Mouse (Mus musculus) layer of hippocampus, adult 2 months (tissue): ENCODE measurements around the gene Mea1. TPM values are rescaled to one million over a fixed set of nuclear protein-coding genes. Genes with fewer than 3 reads are reported as not detected.
A peak's percentile ranks its signal among the peaks of the same experiment; 100 is the strongest.

ENCODE experiments used
- DNase-seq, 2 experiments: peaks; one replicate each; pipeline ENCODE4 v3.0.0; 2022; ENCODE audit warnings: low spot score in 2 of 2
- H3K27ac ChIP-seq: fragments of 200-600 bp; 2 replicates; pipeline ENCODE4 v1.8.1; 2022
- H3K4me3 ChIP-seq: fragments of 200-600 bp; 2 replicates; pipeline ENCODE4 v1.8.1; 2022; ENCODE audit warnings: mild to moderate bottlenecking
- CTCF ChIP-seq: fragments of 200-600 bp; conservative IDR thresholded peaks from 2 replicates; pipeline ENCODE4 v1.8.1; 2022; ENCODE audit warnings: antibody characterized with exemption, mild to moderate bottlenecking, moderate library complexity
- total RNA-seq, 2 experiments: library from RNA; stranded (reverse); gene quantifications; 2 replicates each; pipeline ENCODE4 v1.2.3; 2021

Gene Mea1
- total RNA-seq, 2 experiments from 2014 or later: 99.8 to 104 TPM

GRCm38 (mm10) chr17:46724477-46725084 is 46.0 kb downstream of the Mea1 start:
- H3K27ac ChIP-seq: no peak overlapping the region
- no peak for TF ChIP-seq CTCF
- DNase-seq: no peak
- H3K4me3 ChIP-seq: no peak overlapping the region

GRCm38 (mm10) chr17:46725273-46725672 is 46.7 kb downstream of the Mea1 start:
- H3K4me3 ChIP-seq: no peak overlapping the region
- no peak overlapping the region for H3K27ac ChIP-seq
- DNase-seq: no peak
- peak; percentile 71 for TF ChIP-seq CTCF

GRCm38 (mm10) chr17:46725731-46726645 is 47.4 kb downstream of the Mea1 start:
- DNase-seq: no peak
- TF ChIP-seq CTCF: no peak; the same call in 1 of the 2 replicates
- Histone ChIP-seq H3K4me3 (no peak overlapping the region), H3K27ac (no peak overlapping the region)

- Histone ChIP-seq H3K27ac (no peak overlapping the region), H3K4me3 (no peak overlapping the region)
- TF ChIP-seq CTCF: no peak
- no peak for DNase-seq
Measured at GRCm38 (mm10) chr17:46727271-46727670, 48.7 kb downstream of the Mea1 start.

GRCm38 (mm10) chr17:46728021-46728420 is 49.4 kb downstream of the Mea1 start:
- TF ChIP-seq CTCF: peak; percentile 70
- Histone ChIP-seq H3K27ac (no peak overlapping the region), H3K4me3 (no peak overlapping the region)
- DNase-seq: no peak

- no peak overlapping the region for H3K27ac ChIP-seq
- H3K4me3 ChIP-seq: no peak overlapping the region
- TF ChIP-seq CTCF: no peak
- no peak for DNase-seq
Measured at GRCm38 (mm10) chr17:46728496-46728895, 49.9 kb downstream of the Mea1 start.

GRCm38 (mm10) chr17:46728904-46729318 is 50.3 kb downstream of the Mea1 start, which contains the start of gene Gnmt:
Gene Gnmt (minus strand): TSS chr17:46729168.
- Histone ChIP-seq H3K4me3 (no peak within 1 kb of the TSS), H3K27ac (no peak within 1 kb of the TSS)
- DNase-seq: no peak
- TF ChIP-seq CTCF: no peak

Other genes starting within 250 kb of the Mea1 start
- 1 to 10 TPM; 2.4 to 6.3 TPM for gene Crip3, start 249.9 kb upstream of the Mea1 start, total RNA-seq
- under 1 TPM in 1 of 2 experiments, not detected in 1; 0.28 TPM for gene Slc22a7, start 240.3 kb upstream of the Mea1 start, total RNA-seq
- gene Ttbk1, start 191.1 kb upstream of the Mea1 start, total RNA-seq: 100 to 1,000 TPM; 119 to 122 TPM
- gene Dnph1, start 182.1 kb upstream of the Mea1 start, total RNA-seq: 1 to 10 TPM; 4.8 to 6.2 TPM
- gene Cul9, start 132.4 kb upstream of the Mea1 start, total RNA-seq: 10 to 100 TPM; 66.1 to 68.4 TPM
- gene Srf, start 122.6 kb upstream of the Mea1 start, total RNA-seq: 10 to 100 TPM; 75.7 to 90.9 TPM
- gene Ptk7, start 49.3 kb upstream of the Mea1 start, total RNA-seq: 1 to 10 TPM; 8.5 to 8.8 TPM
- 10 to 100 TPM; 19.0 to 20.1 TPM for gene Klc4, start 32.8 kb upstream of the Mea1 start, total RNA-seq
- gene Mrpl2, start 32.6 kb upstream of the Mea1 start, total RNA-seq: 10 to 100 TPM; 52.2 to 53.5 TPM
- 10 to 100 TPM; 19.1 to 20.4 TPM for gene Cul7, start 28.5 kb upstream of the Mea1 start, total RNA-seq
- gene Rrp36, start 4.4 kb upstream of the Mea1 start, total RNA-seq: 10 to 100 TPM; 15.8 to 16.8 TPM
- 100 to 1,000 TPM; 163 to 173 TPM for gene Klhdc3, start 2.1 kb downstream of the Mea1 start, total RNA-seq
- gene Ppp2r5d, start 26.3 kb downstream of the Mea1 start, total RNA-seq: 10 to 100 TPM; 88.0 to 91.4 TPM
- 10 to 100 TPM; 53.6 to 58.4 TPM for gene Pex6, start 32.7 kb downstream of the Mea1 start, total RNA-seq
- 1 to 10 TPM in 1 of 2 experiments, under 1 TPM in 1; 0.90 to 1.2 TPM for gene Gnmt, start 50.4 kb downstream of the Mea1 start, total RNA-seq
- 10 to 100 TPM; 67.9 to 72.4 TPM for gene Cnpy3, start 73.4 kb downstream of the Mea1 start, total RNA-seq
- not detected for gene Ptcra, start 84.9 kb downstream of the Mea1 start, total RNA-seq
- gene 2310039H08Rik, start 93.8 kb downstream of the Mea1 start, total RNA-seq: 10 to 100 TPM in 1 of 2 experiments, 1 to 10 TPM in 1; 8.7 to 10.7 TPM
- 10 to 100 TPM; 42.8 to 51.2 TPM for gene Rpl7l1, start 103.9 kb downstream of the Mea1 start, total RNA-seq
- 10 to 100 TPM; 56.1 to 61.3 TPM for gene Bicral, start 179.7 kb downstream of the Mea1 start, total RNA-seq
- 10 to 100 TPM; 27.3 to 36.3 TPM for gene Tbcc, start 211.9 kb downstream of the Mea1 start, total RNA-seq
- gene Prph2, start 231.7 kb downstream of the Mea1 start, total RNA-seq: not detected